Mouse (Mus musculus): ENCODE measurements at regions not wholly inside any gene's neighbourhood (a gene's known extent, or its start where the extent isn't known, plus 50 kb on each side); places are given as distances from the start of the nearest gene placed in this dataset.
A peak's percentile ranks its signal among the peaks of the same experiment; 100 is the strongest.

- Histone ChIP-seq H3K27me3 (ENCODE audit: control insufficient read depth, insufficient read depth, low read length) (no peaks in the 10 kb centered on the region), H3K9ac (ENCODE audit: low read length) (no peak overlapping the region), H3K4me2 (ENCODE audit: low read depth, low read length) (no peak overlapping the region), H3K4me1 (ENCODE audit: control insufficient read depth, insufficient read depth, low read length) (peaks cover 4% of the 10 kb centered on the region; the same call in 1 of the 2 replicates), H3K9me3 (replicated peaks; ENCODE audit: control insufficient read depth, low read length) (no peaks in the 10 kb centered on the region), H3K36me3 (ENCODE audit: control insufficient read depth, insufficient read depth, low read length) (no peaks in the 10 kb centered on the region), H3K27ac (ENCODE audit: low read length) (no peak overlapping the region), H3K4me3 (replicated peaks; ENCODE audit: low read length) (no peak overlapping the region)
- no peak for ATAC-seq (ENCODE audit: insufficient read depth, low FRiP score)
- WGBS, result 49% methylated on average over 15 of the region's 15 CpGs
Measured at GRCm38 (mm10) chr4:106025966-106026637, 236.4 kb downstream of the Gm12728 start.

- ATAC-seq (ENCODE audit: insufficient read depth, low FRiP score), result no peak
- no peak overlapping the region for H3K9ac ChIP-seq (ENCODE audit: low read length)
- H3K9me3 ChIP-seq (replicated peaks; ENCODE audit: control insufficient read depth, low read length), result no peaks in the 10 kb centered on the region
- no peak overlapping the region for H3K4me2 ChIP-seq (ENCODE audit: low read depth, low read length)
- H3K36me3 ChIP-seq (ENCODE audit: control insufficient read depth, insufficient read depth, low read length), result no peaks in the 10 kb centered on the region
- H3K27me3 ChIP-seq (ENCODE audit: control insufficient read depth, insufficient read depth, low read length), result no peaks in the 10 kb centered on the region
- H3K4me1 ChIP-seq (ENCODE audit: control insufficient read depth, insufficient read depth, low read length), result no peaks in the 10 kb centered on the region
- WGBS, result 55% methylated on average over 7 of the region's 7 CpGs
- H3K27ac ChIP-seq (ENCODE audit: low read length), result no peak overlapping the region
- H3K4me3 ChIP-seq (replicated peaks; ENCODE audit: low read length), result no peak overlapping the region
Measured at GRCm38 (mm10) chr4:106040376-106040775, 250.7 kb downstream of the Gm12728 start.

GRCm38 (mm10) chr4:106042456-106042855 lies 252.8 kb downstream of the Gm12728 start:
- ATAC-seq (ENCODE audit: insufficient read depth, low FRiP score), result peak; percentile 33; the same call in 1 of the 2 replicates
- H3K4me1 ChIP-seq (ENCODE audit: control insufficient read depth, insufficient read depth, low read length), result no peaks in the 10 kb centered on the region
- no peak overlapping the region for H3K4me2 ChIP-seq (ENCODE audit: low read depth, low read length)
- WGBS, result 43% methylated on average over 3 of the region's 3 CpGs
- no peak overlapping the region for H3K9ac ChIP-seq (ENCODE audit: low read length)
- no peaks in the 10 kb centered on the region for H3K9me3 ChIP-seq (replicated peaks; ENCODE audit: control insufficient read depth, low read length)
- H3K27me3 ChIP-seq (ENCODE audit: control insufficient read depth, insufficient read depth, low read length), result no peaks in the 10 kb centered on the region
- H3K4me3 ChIP-seq (replicated peaks; ENCODE audit: low read length), result no peak overlapping the region
- no peaks in the 10 kb centered on the region for H3K36me3 ChIP-seq (ENCODE audit: control insufficient read depth, insufficient read depth, low read length)
- H3K27ac ChIP-seq (ENCODE audit: low read length), result no peak overlapping the region

GRCm38 (mm10) chr4:106043661-106044060 lies 254.0 kb downstream of the Gm12728 start:
- Histone ChIP-seq H3K27ac (ENCODE audit: low read length) (no peak overlapping the region), H3K4me3 (replicated peaks; ENCODE audit: low read length) (no peak overlapping the region), H3K4me2 (ENCODE audit: low read depth, low read length) (no peak overlapping the region), H3K9me3 (replicated peaks; ENCODE audit: control insufficient read depth, low read length) (no peaks in the 10 kb centered on the region), H3K36me3 (ENCODE audit: control insufficient read depth, insufficient read depth, low read length) (no peaks in the 10 kb centered on the region), H3K27me3 (ENCODE audit: control insufficient read depth, insufficient read depth, low read length) (no peaks in the 10 kb centered on the region), H3K9ac (ENCODE audit: low read length) (no peak overlapping the region), H3K4me1 (ENCODE audit: control insufficient read depth, insufficient read depth, low read length) (no peaks in the 10 kb centered on the region)
- 82% methylated on average over 9 of the region's 9 CpGs for WGBS
- ATAC-seq (ENCODE audit: insufficient read depth, low FRiP score), result no peak

- ATAC-seq (ENCODE audit: insufficient read depth, low FRiP score), result no peak
- no peak overlapping the region for H3K4me3 ChIP-seq (replicated peaks; ENCODE audit: low read length)
- no peak overlapping the region for H3K27ac ChIP-seq (ENCODE audit: low read length)
- H3K4me2 ChIP-seq (ENCODE audit: low read depth, low read length), result no peak overlapping the region
- no peaks in the 10 kb centered on the region for H3K27me3 ChIP-seq (ENCODE audit: control insufficient read depth, insufficient read depth, low read length)
- 69% methylated on average over 8 of the region's 8 CpGs for WGBS
- no peaks in the 10 kb centered on the region for H3K9me3 ChIP-seq (replicated peaks; ENCODE audit: control insufficient read depth, low read length)
- H3K4me1 ChIP-seq (ENCODE audit: control insufficient read depth, insufficient read depth, low read length), result no peaks in the 10 kb centered on the region
- no peak overlapping the region for H3K9ac ChIP-seq (ENCODE audit: low read length)
- H3K36me3 ChIP-seq (ENCODE audit: control insufficient read depth, insufficient read depth, low read length), result no peaks in the 10 kb centered on the region
Measured at GRCm38 (mm10) chr4:106048053-106048452, 258.4 kb downstream of the Gm12728 start.

- Histone ChIP-seq H3K4me1 (ENCODE audit: control insufficient read depth, insufficient read depth, low read length) (no peaks in the 10 kb centered on the region), H3K27ac (ENCODE audit: low read length) (no peak overlapping the region), H3K9ac (ENCODE audit: low read length) (no peak overlapping the region), H3K36me3 (ENCODE audit: control insufficient read depth, insufficient read depth, low read length) (no peaks in the 10 kb centered on the region), H3K4me2 (ENCODE audit: low read depth, low read length) (no peak overlapping the region), H3K27me3 (ENCODE audit: control insufficient read depth, insufficient read depth, low read length) (no peaks in the 10 kb centered on the region), H3K9me3 (replicated peaks; ENCODE audit: control insufficient read depth, low read length) (no peaks in the 10 kb centered on the region), H3K4me3 (replicated peaks; ENCODE audit: low read length) (no peak overlapping the region)
- no peak for ATAC-seq (ENCODE audit: insufficient read depth, low FRiP score)
- 77% methylated on average over 8 of the region's 8 CpGs for WGBS
Measured at GRCm38 (mm10) chr4:106048797-106049196, 259.1 kb downstream of the Gm12728 start.

GRCm38 (mm10) chr4:106049880-106050279 lies 260.2 kb downstream of the Gm12728 start:
- H3K36me3 ChIP-seq (ENCODE audit: control insufficient read depth, insufficient read depth, low read length), result no peaks in the 10 kb centered on the region
- ATAC-seq (ENCODE audit: insufficient read depth, low FRiP score), result 0 out of 2 replicates have a peak, but pooled peaks have one; percentile 62
- no peak overlapping the region for H3K4me3 ChIP-seq (replicated peaks; ENCODE audit: low read length)
- 73% methylated on average over 3 of the region's 3 CpGs for WGBS
- no peaks in the 10 kb centered on the region for H3K4me1 ChIP-seq (ENCODE audit: control insufficient read depth, insufficient read depth, low read length)
- no peaks in the 10 kb centered on the region for H3K9me3 ChIP-seq (replicated peaks; ENCODE audit: control insufficient read depth, low read length)
- no peak overlapping the region for H3K9ac ChIP-seq (ENCODE audit: low read length)
- no peaks in the 10 kb centered on the region for H3K27me3 ChIP-seq (ENCODE audit: control insufficient read depth, insufficient read depth, low read length)
- H3K27ac ChIP-seq (ENCODE audit: low read length), result peak overlapping the region; percentile 22; the same call in 1 of the 2 replicates
- H3K4me2 ChIP-seq (ENCODE audit: low read depth, low read length), result no peak overlapping the region

GRCm38 (mm10) chr4:106050297-106050696 lies 260.6 kb downstream of the Gm12728 start:
- Histone ChIP-seq H3K27me3 (ENCODE audit: control insufficient read depth, insufficient read depth, low read length) (no peaks in the 10 kb centered on the region), H3K27ac (ENCODE audit: low read length) (peak overlapping the region; percentile 22; the same call in 1 of the 2 replicates), H3K4me3 (replicated peaks; ENCODE audit: low read length) (no peak overlapping the region), H3K36me3 (ENCODE audit: control insufficient read depth, insufficient read depth, low read length) (no peaks in the 10 kb centered on the region), H3K9me3 (replicated peaks; ENCODE audit: control insufficient read depth, low read length) (no peaks in the 10 kb centered on the region), H3K4me2 (ENCODE audit: low read depth, low read length) (no peak overlapping the region), H3K9ac (ENCODE audit: low read length) (no peak overlapping the region), H3K4me1 (ENCODE audit: control insufficient read depth, insufficient read depth, low read length) (no peaks in the 10 kb centered on the region)
- peak; percentile 62; the same call in 1 of the 2 replicates for ATAC-seq (ENCODE audit: insufficient read depth, low FRiP score)
- 61% methylated on average over 3 of the region's 3 CpGs for WGBS

- 46% methylated on average over 9 of the region's 9 CpGs for WGBS
- Histone ChIP-seq H3K9me3 (replicated peaks; ENCODE audit: control insufficient read depth, low read length) (no peaks in the 10 kb centered on the region), H3K4me3 (replicated peaks; ENCODE audit: low read length) (no peak overlapping the region), H3K27me3 (ENCODE audit: control insufficient read depth, insufficient read depth, low read length) (no peaks in the 10 kb centered on the region), H3K4me2 (ENCODE audit: low read depth, low read length) (no peak overlapping the region), H3K36me3 (ENCODE audit: control insufficient read depth, insufficient read depth, low read length) (no peaks in the 10 kb centered on the region), H3K9ac (ENCODE audit: low read length) (no peak overlapping the region), H3K4me1 (ENCODE audit: control insufficient read depth, insufficient read depth, low read length) (no peaks in the 10 kb centered on the region), H3K27ac (ENCODE audit: low read length) (no peak overlapping the region)
- ATAC-seq (ENCODE audit: insufficient read depth, low FRiP score), result no peak
Measured at GRCm38 (mm10) chr4:106053496-106053895, 262.5 kb upstream of the Usp24 start.
